Mouse (Mus musculus) MEL (cell line): ENCODE measurements at regions not wholly inside any gene's neighbourhood (a gene's known extent, or its start where the extent isn't known, plus 50 kb on each side); places are given as distances from the start of the nearest gene placed in this dataset.

Source experiments
- DNase-seq: peaks from one replicate; pipeline ENCODE4 v3.0.0; 2011; ENCODE audit warnings: low read depth, low spot score
- H3K27ac ChIP-seq: 2 replicates; pipeline ENCODE4 v1.5.1; 2012; ENCODE audit warnings: low read depth, mild to moderate bottlenecking, control low read depth, low read length, moderate library complexity; ENCODE audit not compliant: control insufficient read depth
- H3K27me3 ChIP-seq, 2 experiments: fragments of 150-350 bp in 1 of 2; sonication (generic) in 1 of 2; 2 replicates each; pipeline ENCODE4 v1.6.1; 2012; ENCODE audit warnings: low read length in 2 of 2, mild to moderate bottlenecking in 2 of 2, improper control_type of control experiment in 1 of 2, moderate library complexity in 1 of 2; ENCODE audit not compliant: insufficient read depth in 2 of 2, control insufficient read depth in 1 of 2
- H3K36me3 ChIP-seq, 2 experiments: 2 replicates each; pipeline ENCODE4 v1.6.1; 2012 to 2014; ENCODE audit warnings: low read length in 2 of 2, improper control_type of control experiment in 1 of 2, inconsistent platforms in 1 of 2, mild to moderate bottlenecking in 1 of 2; ENCODE audit not compliant: insufficient read depth in 2 of 2, control insufficient read depth in 1 of 2
- H3K4me1 ChIP-seq, 2 experiments: fragments of 150-350 bp in 1 of 2; sonication (generic) in 1 of 2; 2 replicates each; pipeline ENCODE4 v1.6.1; 2012; ENCODE audit warnings: low read length in 2 of 2, improper control_type of control experiment in 1 of 2, mild to moderate bottlenecking in 1 of 2; ENCODE audit not compliant: insufficient read depth in 2 of 2, control insufficient read depth in 1 of 2
- H3K4me3 ChIP-seq, 2 experiments: fragments of 150-350 bp in 1 of 2; sonication (generic) in 1 of 2; 2 replicates each; pipeline ENCODE4 v1.5.1; 2012; ENCODE audit warnings: low read depth in 2 of 2, low read length in 2 of 2, mild to moderate bottlenecking in 2 of 2, moderate library complexity in 2 of 2, control low read depth in 1 of 2, improper control_type of control experiment in 1 of 2; ENCODE audit not compliant: control insufficient read depth in 1 of 2, insufficient read depth in 1 of 2
- H3K79me2 ChIP-seq: 2 replicates; pipeline ENCODE4 v1.6.1; 2012; ENCODE audit warnings: mild to moderate bottlenecking, low read length, moderate library complexity; ENCODE audit not compliant: control insufficient read depth, poor library complexity, insufficient read depth
- H3K9ac ChIP-seq: 2 replicates; pipeline ENCODE4 v1.6.1; 2012; ENCODE audit warnings: low read depth, mild to moderate bottlenecking, control low read depth, low read length, moderate library complexity; ENCODE audit not compliant: control insufficient read depth, poor library complexity, severe bottlenecking
- H3K9me3 ChIP-seq: fragments of 150-350 bp; sonication (generic); replicated peaks from 2 replicates; pipeline ENCODE4 v1.6.1; 2012; ENCODE audit warnings: mild to moderate bottlenecking, low read length, improper control_type of control experiment, moderate library complexity; ENCODE audit not compliant: insufficient read depth
- BHLHE40 ChIP-seq: IDR thresholded peaks from 2 replicates; pipeline ENCODE4 v1.6.1; 2012; ENCODE audit warnings: low read depth, mild to moderate bottlenecking, inconsistent platforms, low read length, improper control_type of control experiment, borderline replicate concordance
- CHD1 ChIP-seq: IDR thresholded peaks from 2 replicates; pipeline ENCODE4 v1.6.1; 2012; ENCODE audit warnings: low read depth, mild to moderate bottlenecking, inconsistent platforms, low read length, improper control_type of control experiment
- CHD2 ChIP-seq: IDR thresholded peaks from 2 replicates; pipeline ENCODE4 v1.6.1; 2011; ENCODE audit warnings: low read length, improper control_type of control experiment
- CTCF ChIP-seq, 3 experiments: IDR thresholded peaks in 2 of 3; conservative IDR thresholded peaks in 1 of 3; 2 replicates each; pipeline ENCODE4 v1.5.1; 2011 to 2012; ENCODE audit warnings: low read length in 3 of 3, low read depth in 2 of 3, mild to moderate bottlenecking in 2 of 3, improper control_type of control experiment in 1 of 3, inconsistent platforms in 1 of 3, mixed read lengths in 1 of 3, moderate library complexity in 1 of 3; ENCODE audit not compliant: control insufficient read depth in 1 of 3, insufficient read depth in 1 of 3, poor library complexity in 1 of 3, severe bottlenecking in 1 of 3
- E2F4 ChIP-seq: IDR thresholded peaks from 2 replicates; pipeline ENCODE4 v1.6.1; 2011; ENCODE audit warnings: low read depth, low read length, improper control_type of control experiment, borderline replicate concordance
- ELF1 ChIP-seq: IDR thresholded peaks from 2 replicates; pipeline ENCODE4 v1.6.1; 2014; ENCODE audit warnings: low read depth, mild to moderate bottlenecking, inconsistent platforms, low read length, improper control_type of control experiment, moderate library complexity
- EP300 ChIP-seq, 2 experiments: IDR thresholded peaks; 2 replicates each; pipeline ENCODE4 v1.6.1; 2011; ENCODE audit warnings: improper control_type of control experiment in 2 of 2, low read length in 2 of 2, low read depth in 1 of 2, mild to moderate bottlenecking in 1 of 2
- GABPA ChIP-seq: IDR thresholded peaks from 2 replicates; pipeline ENCODE4 v1.6.1; 2012; ENCODE audit warnings: low read depth, mild to moderate bottlenecking, inconsistent platforms, low read length, improper control_type of control experiment, moderate library complexity
- GATA1 ChIP-seq: IDR thresholded peaks from 2 replicates; pipeline ENCODE4 v1.6.1; 2011; ENCODE audit warnings: low read depth, low read length, improper control_type of control experiment
- HCFC1 ChIP-seq: IDR thresholded peaks from 2 replicates; pipeline ENCODE4 v1.6.1; 2012; ENCODE audit warnings: low read depth, mild to moderate bottlenecking, inconsistent platforms, low read length, improper control_type of control experiment, moderate library complexity
- JUND ChIP-seq: IDR thresholded peaks from 2 replicates; pipeline ENCODE4 v1.6.1; 2011; ENCODE audit warnings: low read depth, mild to moderate bottlenecking, improper control_type of control experiment, low read length
- KAT2A ChIP-seq: conservative IDR thresholded peaks from 2 replicates; pipeline ENCODE4 v1.6.1; 2012; ENCODE audit warnings: low read depth, low read length, improper control_type of control experiment, inconsistent platforms
- MAX ChIP-seq: IDR thresholded peaks from 2 replicates; pipeline ENCODE4 v1.6.1; 2011; ENCODE audit warnings: low read length, improper control_type of control experiment
- MAZ ChIP-seq: IDR thresholded peaks from 2 replicates; pipeline ENCODE4 v1.6.1; 2012; ENCODE audit warnings: low read depth, mild to moderate bottlenecking, inconsistent platforms, low read length, improper control_type of control experiment
- MEF2A ChIP-seq: IDR thresholded peaks from 2 replicates; pipeline ENCODE4 v1.6.1; 2014; ENCODE audit warnings: low read depth, mild to moderate bottlenecking, inconsistent platforms, low read length, improper control_type of control experiment; ENCODE audit not compliant: poor library complexity, insufficient replicate concordance, severe bottlenecking; ENCODE audit errors: extremely low read depth
- MYC ChIP-seq: IDR thresholded peaks from 2 replicates; pipeline ENCODE4 v1.6.1; 2011; ENCODE audit warnings: low read depth, mild to moderate bottlenecking, low read length, improper control_type of control experiment, moderate library complexity
- NRF1 ChIP-seq: IDR thresholded peaks from 2 replicates; pipeline ENCODE4 v1.6.1; 2014; ENCODE audit warnings: low read depth, mild to moderate bottlenecking, inconsistent platforms, low read length, improper control_type of control experiment, moderate library complexity; ENCODE audit not compliant: poor library complexity, insufficient read depth, severe bottlenecking
- RAD21 ChIP-seq: IDR thresholded peaks from 2 replicates; pipeline ENCODE4 v1.6.1; 2011; ENCODE audit warnings: mild to moderate bottlenecking, low read depth, low read length, improper control_type of control experiment
- RCOR1 ChIP-seq: IDR thresholded peaks from 2 replicates; pipeline ENCODE4 v1.6.1; 2012; ENCODE audit warnings: low read depth, mild to moderate bottlenecking, inconsistent platforms, low read length, improper control_type of control experiment
- SMC3 ChIP-seq: IDR thresholded peaks from 2 replicates; pipeline ENCODE4 v1.6.1; 2011; ENCODE audit warnings: low read depth, low read length, improper control_type of control experiment
- UBTF ChIP-seq: IDR thresholded peaks from 2 replicates; pipeline ENCODE4 v1.6.1; 2012; ENCODE audit warnings: low read depth, mild to moderate bottlenecking, inconsistent platforms, low read length, improper control_type of control experiment, moderate library complexity, borderline replicate concordance; ENCODE audit not compliant: insufficient read depth
- USF1 ChIP-seq: IDR thresholded peaks from 2 replicates; pipeline ENCODE4 v1.6.1; 2014; ENCODE audit warnings: low read depth, mild to moderate bottlenecking, inconsistent platforms, low read length, improper control_type of control experiment, moderate library complexity
- USF2 ChIP-seq, 2 experiments: IDR thresholded peaks; 2 replicates each; pipeline ENCODE4 v1.6.1; 2011 to 2012; ENCODE audit warnings: improper control_type of control experiment in 2 of 2, low read length in 2 of 2, borderline replicate concordance in 1 of 2, inconsistent platforms in 1 of 2, low read depth in 1 of 2, mild to moderate bottlenecking in 1 of 2; ENCODE audit not compliant: insufficient read depth in 1 of 2
- ZC3H11A ChIP-seq: IDR thresholded peaks from 2 replicates; pipeline ENCODE4 v1.6.1; 2012; ENCODE audit warnings: low read depth, mild to moderate bottlenecking, inconsistent platforms, low read length, improper control_type of control experiment
- ZMIZ1 ChIP-seq: IDR thresholded peaks from 2 replicates; pipeline ENCODE4 v1.6.1; 2012; ENCODE audit warnings: low read depth, mild to moderate bottlenecking, inconsistent platforms, low read length, improper control_type of control experiment, moderate library complexity

GRCm38 (mm10) chr14:33808593-33809265 is 114.7 kb upstream of the Gdf10 start:
- no peaks in the 10 kb centered on the region for H3K27me3 ChIP-seq
- no peaks in the 10 kb centered on the region for H3K4me1 ChIP-seq
- no peaks in the 10 kb centered on the region for H3K9me3 ChIP-seq
- TF ChIP-seq SMC3 (no peak), KAT2A (no peak), CHD1 (no peak), JUND (no peak), GABPA (no peak), USF2 (IDR thresholded peaks at IDR 0.05; ENCODE audit: borderline replicate concordance in 1 of 2, insufficient read depth in 1 of 2, low read depth in 1 of 2, low read length in 2 of 2) (no peak), GATA1 (no peak), CHD2 (no peak), MEF2A (no peak), BHLHE40 (no peak), ELF1 (no peak), USF1 (no peak), NRF1 (no peak), ZC3H11A (no peak), HCFC1 (no peak), UBTF (no peak)
- H3K36me3 ChIP-seq, result no peaks in the 10 kb centered on the region
- no peaks in the 10 kb centered on the region for H3K79me2 ChIP-seq
- no peak overlapping the region for H3K4me3 ChIP-seq
- no peak for DNase-seq
- H3K27ac ChIP-seq, result no peak overlapping the region
- H3K9ac ChIP-seq, result no peak overlapping the region

DNA sequence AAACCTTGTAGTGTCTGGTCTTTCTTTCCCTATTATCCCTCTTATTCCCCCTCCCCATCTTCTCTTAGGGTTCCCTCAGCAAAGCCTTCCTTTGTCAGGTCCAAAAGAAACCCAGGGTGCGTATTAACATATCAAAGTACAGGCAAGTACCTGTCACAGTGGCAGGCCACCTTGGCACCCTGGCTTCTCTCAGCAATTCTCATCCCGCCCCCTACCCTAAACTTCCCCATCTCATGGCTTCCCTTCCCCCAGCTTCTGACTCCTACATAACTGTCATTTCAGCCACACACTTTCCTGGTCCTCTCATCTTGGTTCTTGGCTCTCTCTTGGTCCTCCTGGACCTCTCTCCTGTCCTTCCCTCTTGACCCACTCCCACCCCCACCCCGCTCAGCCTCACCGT is 112.8 kb upstream of the Gdf10 start:
- no peak overlapping the region for H3K9ac ChIP-seq
- no peak overlapping the region for H3K27ac ChIP-seq
- no peaks in the 10 kb centered on the region for H3K4me1 ChIP-seq
- TF ChIP-seq NRF1, result no peak
- no peak for TF ChIP-seq MAX
- TF ChIP-seq MEF2A, result no peak
- no peak for TF ChIP-seq EP300 (IDR thresholded peaks at IDR 0.05; ENCODE audit: low read depth in 1 of 2, low read length in 2 of 2)
- TF ChIP-seq RCOR1, result no peak
- TF ChIP-seq E2F4, result no peak
- TF ChIP-seq UBTF, result no peak
- TF ChIP-seq JUND, result no peak
- no peak for TF ChIP-seq MAZ
- no peak for TF ChIP-seq ZMIZ1
- TF ChIP-seq CTCF (IDR thresholded peaks at IDR 0.05 in 2 of 3, conservative IDR thresholded peaks at IDR 0.05 in 1 of 3; ENCODE audit: control insufficient read depth in 1 of 3, insufficient read depth in 1 of 3, low read depth in 2 of 3, low read length in 3 of 3, poor library complexity in 1 of 3, severe bottlenecking in 1 of 3), result no peak
- TF ChIP-seq MYC, result no peak
- no peak for TF ChIP-seq RAD21
- no peaks in the 10 kb centered on the region for H3K9me3 ChIP-seq
- no peaks in the 10 kb centered on the region for H3K27me3 ChIP-seq
- DNase-seq, result no peak
- no peak overlapping the region for H3K4me3 ChIP-seq
- no peaks in the 10 kb centered on the region for H3K36me3 ChIP-seq
- no peaks in the 10 kb centered on the region for H3K79me2 ChIP-seq
